Mouse (Mus musculus): ENCODE data around the gene Trak2.
A peak's percentile ranks its signal among the peaks of the same experiment; 100 is the strongest.
"Not testable (repeated sequence)": the region's sequence is repeated elsewhere in the genome, so short reads cannot be mapped to it uniquely, and the experiment has no call there.

Gene Trak2

GRCm38 (mm10) chr1:58953686-58954434 is 19.4 kb downstream of the Trak2 start:
- peak; percentile 24 for DNase-seq

- no peak for DNase-seq
These were observed 20.2 kb downstream of the Trak2 start for GRCm38 (mm10) chr1:58952997-58953396.

DNA sequence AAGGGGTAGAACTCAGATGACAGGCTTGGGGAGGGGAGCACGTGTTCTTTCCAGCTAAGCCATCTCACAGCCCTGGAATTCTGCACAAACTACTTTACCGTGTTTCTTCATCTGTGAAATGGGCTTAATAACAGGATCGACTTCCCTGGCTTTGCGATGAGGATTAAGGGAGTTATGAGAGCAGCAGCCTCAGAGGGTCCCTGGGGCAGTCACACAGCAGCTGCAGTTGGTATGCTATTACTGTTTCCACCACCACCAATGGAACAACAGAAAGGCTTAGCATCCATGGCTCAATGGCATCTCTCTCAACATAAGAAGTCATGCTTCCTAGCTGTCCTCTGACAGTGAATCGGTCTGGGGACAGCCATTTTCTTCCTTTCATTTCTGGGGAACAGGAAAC is 20.7 kb downstream of the Trak2 start:
- DNase-seq: no peak

DNA sequence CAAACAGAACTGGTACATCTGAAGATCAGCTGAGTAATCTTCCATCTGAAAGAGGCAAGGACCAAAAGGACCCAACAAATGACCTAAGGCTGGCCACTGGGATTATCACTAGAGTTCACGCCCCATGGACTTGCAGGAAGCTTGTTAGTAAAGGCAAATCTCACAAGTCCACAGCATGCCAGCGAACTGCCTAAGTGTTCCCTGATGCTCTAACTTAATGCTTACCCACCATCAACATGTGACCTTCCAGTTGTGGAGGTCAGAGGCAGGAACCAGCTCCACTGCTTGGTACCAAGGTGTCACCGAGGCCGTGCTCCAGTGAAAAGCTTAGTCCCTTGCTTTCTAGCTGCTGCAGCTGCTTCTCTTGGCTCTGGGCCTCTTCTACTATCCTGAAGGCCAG is 21.4 kb downstream of the Trak2 start:
- DNase-seq: no peak

GRCm38 (mm10) chr1:58950899-58951648 is 22.2 kb downstream of the Trak2 start:
- no peak for DNase-seq

GRCm38 (mm10) chr1:58949561-58950106 is 23.6 kb downstream of the Trak2 start:
- DNase-seq: no peak

DNA sequence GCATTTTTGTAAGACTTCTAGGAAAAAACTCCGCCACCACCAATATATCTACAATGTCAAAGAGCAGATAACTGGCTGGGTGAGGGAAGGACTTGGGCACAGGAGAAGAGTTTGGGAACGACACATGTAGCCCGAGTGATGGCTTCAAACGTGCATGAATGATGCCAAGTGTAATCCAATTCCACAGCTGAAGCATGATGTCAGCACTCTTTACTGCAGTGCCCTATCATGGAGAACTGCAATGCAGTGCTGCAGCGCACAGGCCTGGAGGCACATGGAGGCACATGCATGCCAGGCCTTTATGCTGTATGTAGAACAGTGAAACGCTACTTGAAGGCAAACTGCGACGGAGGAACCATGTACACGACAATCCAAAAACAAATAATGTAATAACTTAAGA is 26.5 kb downstream of the Trak2 start:
- no peak for DNase-seq

- no peak for DNase-seq
These were observed 27.1 kb downstream of the Trak2 start for GRCm38 (mm10) chr1:58945960-58946670.

GRCm38 (mm10) chr1:58945523-58945922 is 27.7 kb downstream of the Trak2 start:
- DNase-seq: no peak

GRCm38 (mm10) chr1:58937606-58938099 is 35.6 kb downstream of the Trak2 start:
- DNase-seq: no peak

- no peak for DNase-seq
These were observed 36.3 kb downstream of the Trak2 start for GRCm38 (mm10) chr1:58936746-58937605.

DNA sequence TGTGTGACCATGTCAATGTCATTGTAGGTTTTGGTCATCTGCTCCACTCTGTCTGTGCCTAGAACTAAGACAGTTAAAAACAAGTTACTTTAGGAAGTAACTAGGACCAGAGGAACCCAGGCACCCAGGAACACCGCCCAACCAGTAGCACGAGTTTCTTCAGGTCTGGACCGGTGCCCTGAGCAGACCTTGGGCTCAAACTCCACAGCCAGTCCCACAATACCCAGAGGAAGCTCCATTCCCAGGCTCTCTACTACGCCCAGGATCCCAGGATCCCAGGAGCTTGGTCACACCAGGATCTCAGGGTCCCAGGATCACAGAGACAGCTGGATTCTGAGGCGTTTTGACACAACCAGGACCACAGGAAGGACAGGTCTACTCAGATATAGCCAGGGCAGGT is 46.6 kb downstream of the Trak2 start:
- DNase-seq: no peak

DNA sequence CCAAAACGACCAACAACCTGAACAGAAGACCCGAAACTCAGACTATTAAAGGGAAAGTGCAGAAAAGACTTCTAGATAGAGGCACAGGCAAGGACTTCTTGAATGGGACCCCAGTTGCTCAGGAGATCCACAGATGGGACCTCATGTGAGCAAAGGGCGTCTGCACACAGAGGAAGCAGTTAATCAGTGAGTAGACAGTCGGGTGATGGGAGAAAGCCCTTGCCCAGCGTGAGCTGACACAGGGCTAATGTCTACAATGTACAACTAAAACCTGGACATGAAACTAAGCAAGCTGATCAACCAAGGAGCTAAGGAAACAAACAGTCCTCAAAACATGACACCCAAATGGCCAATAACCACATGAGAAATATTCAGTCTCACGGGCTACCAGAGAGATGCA is 55.7 kb downstream of the Trak2 start:
- no peak for DNase-seq

DNA sequence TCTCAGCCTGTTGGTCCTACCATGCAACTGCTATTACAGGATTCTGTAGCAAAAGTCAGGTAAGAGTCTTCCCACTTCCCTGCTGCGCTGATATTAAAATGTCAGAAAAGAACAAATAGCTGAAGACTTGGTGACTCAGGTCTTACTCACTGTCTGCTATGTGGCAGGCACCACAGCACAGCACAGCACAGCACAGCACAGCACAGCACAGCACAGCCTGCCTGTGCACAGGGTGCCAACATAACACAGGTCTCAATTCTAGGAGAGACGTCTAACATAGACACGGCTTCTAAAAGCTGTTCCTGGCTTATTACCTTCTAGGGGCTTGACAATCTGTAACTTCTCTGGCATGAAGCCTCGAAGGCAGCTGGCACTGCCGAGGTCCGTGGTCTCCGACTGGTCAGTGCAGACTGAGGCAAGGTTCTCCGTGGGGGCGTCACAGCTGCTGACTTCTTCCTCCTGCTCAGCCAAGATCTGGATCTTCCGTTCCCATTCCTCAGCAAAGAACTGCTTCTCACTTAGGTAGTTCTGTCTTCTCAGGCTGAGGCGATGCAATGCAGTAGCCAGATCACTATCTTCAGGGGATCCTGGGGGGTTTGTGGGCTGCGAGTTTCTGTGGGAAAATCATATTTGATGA is 63.5 kb downstream of the Trak2 start:
- no peak for DNase-seq

DNA sequence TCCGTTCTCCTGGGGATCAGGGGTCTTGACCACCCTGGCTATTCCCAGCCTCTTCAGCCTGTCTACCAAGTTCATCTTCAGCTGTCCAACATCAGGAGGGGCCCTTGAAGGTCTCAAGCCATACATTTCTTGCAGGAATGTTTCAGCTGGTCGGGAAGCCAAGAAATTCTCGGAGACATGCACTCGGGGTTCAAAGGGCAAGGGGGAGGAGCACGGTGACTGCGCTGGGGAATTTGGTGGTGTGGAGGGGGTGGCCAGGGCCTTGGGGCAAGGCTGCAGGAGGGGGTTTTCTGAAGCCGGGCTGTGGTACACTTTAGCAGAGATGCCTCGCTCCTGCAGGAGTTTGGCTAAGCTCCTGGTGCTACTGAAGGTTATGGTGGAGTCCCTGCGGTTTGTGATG is 69.5 kb downstream of the Trak2 start:
- no peak for DNase-seq

DNA sequence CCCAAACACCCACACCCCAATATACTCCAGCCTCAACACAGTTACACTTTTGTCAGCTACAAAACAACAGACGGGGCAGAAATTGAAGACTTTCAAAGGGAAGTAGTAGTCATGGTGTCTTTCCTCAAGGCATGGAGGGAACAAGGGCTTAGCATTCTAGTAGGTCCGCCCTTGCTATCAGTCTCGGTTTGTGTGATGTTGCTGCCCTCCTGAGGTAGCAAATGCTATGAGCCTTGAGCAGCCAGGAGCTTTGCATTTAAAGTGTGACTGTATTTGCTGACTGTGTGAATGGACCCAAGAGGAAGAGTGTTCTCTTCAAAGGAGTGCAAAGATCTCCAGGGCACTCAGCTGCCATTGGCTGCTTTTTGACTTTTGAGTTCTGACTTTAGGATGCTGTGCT is 75.7 kb downstream of the Trak2 start:
- DNase-seq: peak; percentile 51

DNA sequence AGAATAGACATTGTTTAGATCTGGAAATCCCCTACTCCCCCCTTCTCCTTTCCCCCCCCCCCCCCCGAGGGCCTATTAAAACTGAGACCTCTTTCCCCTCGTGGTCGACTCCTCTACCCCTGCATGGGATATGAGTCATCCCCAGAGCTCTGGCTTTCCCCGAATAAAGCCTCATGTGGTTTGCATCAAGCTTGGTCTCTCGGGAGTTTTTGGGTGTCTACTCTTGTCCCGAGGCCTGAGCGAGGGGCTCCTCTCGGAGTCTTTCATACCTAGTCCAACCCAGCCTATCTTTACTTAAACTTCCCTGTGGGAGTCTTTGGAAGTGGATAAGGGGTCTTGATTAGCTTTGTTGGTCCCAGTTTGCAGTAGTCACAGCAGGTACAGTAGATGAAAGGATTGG is 80.8 kb downstream of the Trak2 start:
- DNase-seq: not testable (repeated sequence)

- DNase-seq: not testable (repeated sequence)
These were observed 81.6 kb downstream of the Trak2 start for GRCm38 (mm10) chr1:58891481-58892170.

- not testable (repeated sequence) for DNase-seq
These were observed 82.4 kb downstream of the Trak2 start for GRCm38 (mm10) chr1:58890697-58891290.

DNA sequence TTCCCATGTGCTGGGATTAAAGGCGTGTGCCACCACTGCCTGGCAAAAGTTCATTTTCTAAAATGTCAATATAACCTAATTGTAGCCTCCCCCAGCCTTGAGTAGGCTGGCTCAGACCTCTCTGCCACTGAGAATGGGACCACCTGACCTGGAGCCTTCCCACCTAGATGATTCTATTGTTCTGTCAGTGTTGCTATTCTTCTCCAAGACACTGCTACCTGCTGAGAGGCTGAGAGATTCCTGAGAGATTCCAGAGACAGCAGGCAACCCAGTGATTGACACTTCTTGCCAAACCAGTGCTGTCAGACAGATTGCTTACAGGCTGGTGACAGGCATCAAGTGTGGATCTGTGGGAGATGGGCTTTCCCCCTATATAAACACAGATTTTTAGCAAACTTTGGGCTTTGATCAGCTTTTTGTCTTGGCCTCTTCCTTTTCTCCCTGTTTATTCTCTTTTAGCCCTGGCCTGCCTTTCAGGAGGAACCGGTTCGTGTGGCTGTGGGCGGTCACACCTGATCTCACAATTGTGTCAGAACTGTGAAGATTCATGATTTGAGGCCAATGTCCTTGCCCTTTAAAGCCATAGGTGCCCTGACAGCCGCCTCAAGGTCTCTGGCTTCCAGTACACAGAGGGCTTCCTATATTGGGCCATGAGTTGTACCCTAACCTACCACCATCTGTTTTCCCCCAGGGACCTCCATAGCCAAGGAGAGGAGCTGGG is 83.2 kb downstream of the Trak2 start:
- DNase-seq: no peak

Data from thymus, postnatal 25 days (tissue).